Mouse (Mus musculus) neural tube, embryonic 12.5 days (tissue): ENCODE measurements around the gene Sema3e. TPM values are rescaled to one million over a fixed set of nuclear protein-coding genes. Genes with fewer than 3 reads are reported as not detected.

Experiments
- ATAC-seq: fragments of 200-750 bp; cut with Nextera tagmentation; 2 replicates; pipeline ENCODE4 v1.8.0; 2017; ENCODE audit warnings: low read depth, mild to moderate bottlenecking, moderate TSS enrichment, moderate library complexity; ENCODE audit not compliant: low FRiP score
- H3K27ac ChIP-seq: fragments of 300-500 bp; sonication (generic); 2 replicates; pipeline ENCODE4 v1.5.1; 2016
- H3K27me3 ChIP-seq: fragments of 300-500 bp; sonication (generic); replicated peaks from 2 replicates; pipeline ENCODE4 v1.6.1; 2016; ENCODE audit warnings: mild to moderate bottlenecking
- H3K36me3 ChIP-seq: fragments of 300-500 bp; sonication (generic); 2 replicates; pipeline ENCODE4 v1.6.1; 2016; ENCODE audit warnings: mild to moderate bottlenecking
- H3K4me1 ChIP-seq: fragments of 300-500 bp; sonication (generic); 2 replicates; pipeline ENCODE4 v1.6.1; 2016
- H3K4me2 ChIP-seq: fragments of 300-500 bp; sonication (generic); replicated peaks from 2 replicates; pipeline ENCODE4 v1.6.1; 2016; ENCODE audit warnings: mild to moderate bottlenecking
- H3K4me3 ChIP-seq: fragments of 300-500 bp; sonication (generic); 2 replicates; pipeline ENCODE4 v1.5.1; 2016
- H3K9ac ChIP-seq: fragments of 300-500 bp; sonication (generic); 2 replicates; pipeline ENCODE4 v1.6.1; 2016; ENCODE audit warnings: mild to moderate bottlenecking
- H3K9me3 ChIP-seq: fragments of 300-500 bp; sonication (generic); 2 replicates; pipeline ENCODE4 v1.6.1; 2016; ENCODE audit warnings: mild to moderate bottlenecking
- WGBS: fragments of 180-500 bp; shearing (Covaris S2); methylation state at CpG from one replicate; pipeline ENCODE4 v1.1.7; 2016; 5-methylcytosine and 5-hydroxymethylcytosine counted together
- polyA plus RNA-seq: library from polyadenylated mRNA; unstranded; fragments of >200 nt; fragmentation: Nextera tagmentation; extraction: Ambion mirVana; gene quantifications from 2 replicates; pipeline ENCODE4 v1.2.1, GENCODE M21; 2016

Sema3e gene
- polyA plus RNA-seq, 1 experiment from 2014 or later = 2.8 TPM

DNA sequence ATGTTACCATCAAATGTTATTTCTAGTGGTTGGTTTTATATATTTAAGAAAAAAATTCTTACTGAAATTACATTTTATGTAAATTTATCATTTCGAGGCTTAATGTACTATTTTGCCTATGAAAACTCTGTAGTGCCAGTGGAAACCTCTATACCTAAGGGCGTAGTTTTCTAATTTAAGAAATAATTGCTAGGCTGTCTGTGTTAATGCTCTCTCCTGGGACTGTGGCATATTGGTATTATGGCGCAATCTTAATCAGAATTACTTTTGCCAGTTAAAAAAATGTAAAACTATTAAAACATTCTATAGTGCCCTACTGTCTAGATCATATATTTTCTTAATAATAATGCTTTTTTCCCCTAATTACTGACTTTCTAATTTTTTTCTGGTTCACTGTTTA, 138.2 kb downstream of the Sema3e start:
- H3K27me3 ChIP-seq = no peaks in the 10 kb centered on the region
- no peaks in the 10 kb centered on the region for H3K36me3 ChIP-seq
- H3K4me3 ChIP-seq = no peak overlapping the region
- ATAC-seq = peak; percentile 50; the same call in 1 of the 2 replicates
- no peaks in the 10 kb centered on the region for H3K9me3 ChIP-seq
- WGBS = 86% methylated on average over 3 of the region's 3 CpGs
- H3K27ac ChIP-seq = no peak overlapping the region
- H3K9ac ChIP-seq = no peak overlapping the region
- no peaks in the 10 kb centered on the region for H3K4me1 ChIP-seq
- H3K4me2 ChIP-seq = no peak overlapping the region

DNA sequence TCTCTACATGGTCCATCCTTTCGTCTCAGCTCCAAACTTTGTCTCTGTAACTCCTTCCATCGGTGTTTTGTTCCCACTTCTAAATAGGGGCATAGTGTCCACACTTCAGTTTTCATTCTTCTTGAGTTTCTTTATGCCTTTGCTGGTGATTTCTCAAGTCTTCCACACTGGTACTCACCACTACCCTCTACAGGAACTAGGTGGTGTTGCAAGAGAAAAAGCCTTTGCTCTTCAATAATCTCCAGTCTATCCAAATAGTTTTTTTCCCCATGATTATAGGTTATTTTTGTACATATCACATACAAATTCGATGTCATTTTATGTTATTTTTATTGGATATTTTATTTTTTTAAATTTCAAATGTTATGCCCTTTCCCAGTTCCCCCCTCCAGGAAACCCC, 142.7 kb downstream of the Sema3e start:
- Histone ChIP-seq H3K27me3 (no peaks in the 10 kb centered on the region), H3K36me3 (no peaks in the 10 kb centered on the region), H3K4me1 (no peaks in the 10 kb centered on the region), H3K4me3 (no peak overlapping the region), H3K27ac (no peak overlapping the region), H3K4me2 (no peak overlapping the region), H3K9ac (no peak overlapping the region), H3K9me3 (no peaks in the 10 kb centered on the region)
- ATAC-seq = no peak
- WGBS = 71% methylated on average over 3 of the region's 3 CpGs

DNA sequence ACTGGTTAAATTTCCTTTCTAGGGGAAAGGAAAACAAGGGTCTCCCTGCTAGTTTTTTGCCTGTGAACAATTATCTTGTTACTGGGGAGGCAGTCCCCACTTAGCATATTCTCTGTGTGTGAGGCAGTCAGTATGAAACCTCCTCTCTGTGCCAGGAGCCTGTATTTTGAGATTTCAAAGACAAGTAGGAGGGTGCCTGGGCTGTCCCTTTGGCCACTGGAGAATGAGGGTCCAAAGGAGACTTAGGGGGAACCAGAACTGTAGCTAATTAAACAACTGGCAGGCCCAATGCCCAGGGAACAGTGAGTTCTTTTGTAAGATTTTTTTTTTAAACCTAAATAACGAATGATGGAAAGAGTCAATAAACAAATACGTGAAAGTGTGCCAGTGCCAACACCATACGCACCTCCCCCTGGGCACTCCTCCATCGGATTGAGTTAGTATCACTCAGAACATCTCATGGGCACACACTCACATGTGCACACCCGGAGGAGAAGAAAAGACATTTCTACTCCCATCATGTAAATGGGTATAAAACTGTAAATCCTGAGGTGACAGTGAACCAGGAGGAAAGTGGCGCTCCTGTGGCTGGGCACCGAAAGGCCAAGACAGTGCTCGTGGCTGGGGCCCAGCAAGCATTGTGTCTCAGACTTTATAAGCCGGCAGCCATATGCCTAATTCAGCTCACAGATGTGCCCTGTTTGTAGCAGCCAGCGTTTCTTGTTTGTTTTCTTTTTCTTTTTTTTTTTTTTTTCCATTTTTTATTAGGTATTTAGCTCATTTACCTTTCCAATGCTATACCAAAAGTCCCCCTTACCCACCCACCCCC, 148.5 kb downstream of the Sema3e start:
- Histone ChIP-seq H3K9me3 (no peaks in the 10 kb centered on the region), H3K4me1 (no peaks in the 10 kb centered on the region), H3K27me3 (no peaks in the 10 kb centered on the region), H3K4me2 (no peak overlapping the region), H3K27ac (no peak overlapping the region), H3K4me3 (no peak overlapping the region), H3K9ac (no peak overlapping the region), H3K36me3 (no peaks in the 10 kb centered on the region)
- ATAC-seq = no peak
- 84% methylated on average over 10 of the region's 10 CpGs for WGBS

DNA sequence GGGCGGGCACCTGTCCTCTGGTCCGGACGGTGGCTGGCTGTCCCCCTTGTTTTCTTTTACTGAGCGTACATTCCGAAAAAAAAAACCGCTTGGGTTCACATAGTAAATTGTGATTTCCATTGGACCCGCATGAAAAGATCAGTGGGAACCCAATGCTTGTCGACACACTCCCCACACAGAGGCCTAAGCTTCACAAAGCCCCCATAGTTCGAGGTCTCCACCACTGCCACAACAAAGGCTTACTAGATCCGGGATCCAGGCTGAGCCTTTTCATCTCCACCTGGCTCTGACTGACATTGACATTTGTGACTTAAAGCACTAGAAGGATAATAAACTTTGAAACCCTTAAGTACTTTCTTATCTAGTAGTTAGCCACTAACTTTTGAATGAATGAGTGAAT, 155.5 kb downstream of the Sema3e start:
- H3K36me3 ChIP-seq = no peaks in the 10 kb centered on the region
- H3K4me1 ChIP-seq = no peaks in the 10 kb centered on the region
- H3K4me2 ChIP-seq = no peak overlapping the region
- H3K27ac ChIP-seq = no peak overlapping the region
- 85% methylated on average over 10 of the region's 10 CpGs for WGBS
- H3K9ac ChIP-seq = no peak overlapping the region
- H3K9me3 ChIP-seq = no peaks in the 10 kb centered on the region
- ATAC-seq = no peak
- H3K27me3 ChIP-seq = no peaks in the 10 kb centered on the region
- H3K4me3 ChIP-seq = no peak overlapping the region

DNA sequence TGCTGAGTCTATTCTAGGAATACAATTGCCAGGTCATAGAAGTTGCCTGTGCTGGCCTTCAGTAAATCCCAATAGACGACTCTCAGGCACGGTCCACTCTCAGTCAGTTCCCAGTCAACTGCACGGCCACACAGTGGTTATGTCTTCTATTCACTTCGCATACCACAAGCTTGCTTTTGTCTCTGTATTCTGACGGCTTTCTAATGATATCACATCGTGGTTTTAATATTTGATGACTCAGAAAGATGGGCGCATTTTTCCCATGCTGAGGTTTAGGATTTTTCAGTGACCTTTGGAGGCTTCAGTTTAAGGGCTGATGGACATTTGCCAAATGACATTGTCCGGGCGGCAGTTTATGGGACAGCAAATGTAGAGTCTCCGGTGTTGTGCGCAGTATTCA, 157.1 kb downstream of the Sema3e start:
- H3K36me3 ChIP-seq = no peaks in the 10 kb centered on the region
- H3K4me3 ChIP-seq = no peak overlapping the region
- no peaks in the 10 kb centered on the region for H3K9me3 ChIP-seq
- H3K4me2 ChIP-seq = no peak overlapping the region
- no peak overlapping the region for H3K27ac ChIP-seq
- 90% methylated on average over 11 of the region's 11 CpGs for WGBS
- H3K9ac ChIP-seq = no peak overlapping the region
- H3K4me1 ChIP-seq = no peaks in the 10 kb centered on the region
- no peaks in the 10 kb centered on the region for H3K27me3 ChIP-seq
- no peak for ATAC-seq

DNA sequence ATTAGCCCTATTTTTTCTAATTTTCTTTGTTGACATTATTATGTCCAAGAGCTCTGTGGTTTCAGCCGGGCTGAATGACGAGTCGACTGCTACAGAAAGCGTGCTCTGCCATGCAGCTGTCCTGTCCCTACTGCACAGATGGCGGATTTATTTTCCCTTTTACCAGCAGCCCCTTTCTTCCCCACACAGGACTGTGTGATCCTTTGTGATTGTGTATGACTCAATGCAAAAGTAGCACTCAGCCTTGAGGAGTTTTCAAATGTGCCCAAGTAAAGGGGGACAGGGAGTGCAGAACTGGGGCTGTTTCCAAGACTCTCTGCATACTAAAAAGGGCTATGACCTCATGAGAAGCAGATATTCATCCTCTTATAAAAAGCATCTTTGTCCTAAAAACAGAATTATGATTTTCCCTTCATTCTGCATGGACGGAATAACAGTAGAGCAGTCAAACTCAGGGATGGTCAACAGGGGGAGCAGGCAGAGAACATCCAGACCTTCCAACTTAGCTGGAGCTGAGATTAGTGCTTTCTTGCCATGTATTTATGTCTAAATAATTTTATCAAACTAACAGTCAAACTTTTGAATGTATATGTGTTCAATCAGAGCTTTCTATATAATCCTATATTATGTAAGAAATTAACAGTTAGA, 170.2 kb downstream of the Sema3e start:
- peak; percentile 92 for ATAC-seq
- Histone ChIP-seq H3K27ac (no peak overlapping the region), H3K36me3 (no peaks in the 10 kb centered on the region), H3K4me1 (no peaks in the 10 kb centered on the region), H3K27me3 (no peaks in the 10 kb centered on the region), H3K9me3 (no peaks in the 10 kb centered on the region), H3K9ac (no peak overlapping the region; the same call in 1 of the 2 replicates), H3K4me2 (no peak overlapping the region), H3K4me3 (no peak overlapping the region)
- 33% methylated on average over 6 of the region's 6 CpGs for WGBS

DNA sequence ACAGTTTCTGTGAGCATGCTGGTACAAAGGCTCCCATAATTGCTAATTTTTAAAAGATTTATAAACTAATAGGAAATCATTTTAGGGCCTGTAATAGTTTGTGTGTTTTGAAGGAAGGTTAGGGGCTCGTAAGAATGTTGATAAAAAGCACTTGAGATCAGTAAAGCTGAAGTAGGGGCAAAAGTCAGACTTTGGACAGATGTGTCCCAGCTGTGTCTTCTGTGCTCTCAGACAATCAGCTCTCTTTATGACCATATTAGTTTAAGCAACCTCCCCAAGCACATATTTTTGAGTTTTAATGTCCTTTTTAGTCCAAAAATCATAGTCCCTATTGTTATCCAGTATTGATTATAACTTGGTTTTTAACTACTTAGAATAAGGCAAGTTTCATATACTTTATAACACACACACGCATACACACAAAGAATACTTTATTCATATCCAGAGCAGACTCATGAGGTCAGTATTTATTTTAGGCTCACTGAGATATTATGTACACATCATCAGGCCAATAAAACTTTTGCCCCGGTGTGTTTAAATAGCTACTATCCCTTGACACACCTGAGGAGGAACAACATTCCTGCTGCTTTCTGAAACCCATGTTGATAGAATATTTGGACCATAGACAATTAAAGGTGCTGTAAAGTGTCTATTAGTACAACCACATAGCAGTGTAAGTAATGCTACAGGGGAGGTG, 173.4 kb downstream of the Sema3e start:
- no peaks in the 10 kb centered on the region for H3K36me3 ChIP-seq
- H3K27me3 ChIP-seq = no peaks in the 10 kb centered on the region
- H3K4me1 ChIP-seq = no peaks in the 10 kb centered on the region
- H3K9me3 ChIP-seq = no peaks in the 10 kb centered on the region
- H3K27ac ChIP-seq = no peak overlapping the region
- no peak for ATAC-seq
- H3K9ac ChIP-seq = no peak overlapping the region
- no peak overlapping the region for H3K4me2 ChIP-seq
- H3K4me3 ChIP-seq = no peak overlapping the region
- 73% methylated on average over 3 of the region's 3 CpGs for WGBS

DNA sequence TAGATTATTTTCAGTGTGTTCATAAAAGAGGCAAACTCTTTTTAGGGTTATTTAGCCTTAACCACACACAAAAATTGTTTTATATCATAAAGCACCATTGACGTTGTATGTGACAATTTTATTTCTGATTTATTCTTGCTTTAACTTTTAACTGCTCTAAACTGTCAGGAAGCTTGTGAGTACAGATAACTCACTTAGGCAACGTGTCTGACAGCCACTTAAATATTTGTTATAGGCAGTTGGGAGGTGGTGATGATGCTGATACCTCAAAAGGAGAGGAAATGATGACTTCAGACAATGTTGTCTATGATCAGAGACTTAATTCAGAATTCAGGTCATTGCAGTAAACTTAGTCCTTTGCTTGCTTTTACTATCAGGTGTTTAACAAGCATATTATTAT, 181.7 kb downstream of the Sema3e start:
- H3K4me3 ChIP-seq = no peak overlapping the region
- ATAC-seq = no peak
- H3K4me1 ChIP-seq = no peaks in the 10 kb centered on the region
- H3K9ac ChIP-seq = no peak overlapping the region
- no peaks in the 10 kb centered on the region for H3K9me3 ChIP-seq
- H3K4me2 ChIP-seq = no peak overlapping the region
- no peak overlapping the region for H3K27ac ChIP-seq
- 85% methylated on average over 2 of the region's 2 CpGs for WGBS
- H3K36me3 ChIP-seq = no peaks in the 10 kb centered on the region
- H3K27me3 ChIP-seq = no peaks in the 10 kb centered on the region

DNA sequence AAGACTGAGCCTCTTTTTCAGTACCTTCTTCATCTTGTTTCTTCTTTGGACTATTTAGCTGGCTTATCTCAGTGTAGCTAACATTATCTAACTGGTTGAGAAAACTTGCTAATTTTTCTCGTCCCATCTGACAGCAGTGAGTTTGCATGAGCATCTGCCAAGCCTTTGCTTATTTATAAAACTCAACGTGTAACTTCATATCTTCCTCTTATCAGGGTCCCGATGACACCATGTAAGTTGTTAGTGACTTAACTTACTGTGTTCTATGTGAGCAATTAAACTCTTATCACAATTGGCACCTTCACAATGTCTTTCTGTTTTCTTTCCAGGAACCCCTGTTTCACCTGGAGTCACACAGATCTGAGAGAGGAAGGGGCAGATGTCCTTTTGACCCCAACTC, 184.9 kb downstream of the Sema3e start:
- WGBS = 86% methylated on average over 3 of the region's 3 CpGs
- ATAC-seq = no peak
- no peaks in the 10 kb centered on the region for H3K4me1 ChIP-seq

DNA sequence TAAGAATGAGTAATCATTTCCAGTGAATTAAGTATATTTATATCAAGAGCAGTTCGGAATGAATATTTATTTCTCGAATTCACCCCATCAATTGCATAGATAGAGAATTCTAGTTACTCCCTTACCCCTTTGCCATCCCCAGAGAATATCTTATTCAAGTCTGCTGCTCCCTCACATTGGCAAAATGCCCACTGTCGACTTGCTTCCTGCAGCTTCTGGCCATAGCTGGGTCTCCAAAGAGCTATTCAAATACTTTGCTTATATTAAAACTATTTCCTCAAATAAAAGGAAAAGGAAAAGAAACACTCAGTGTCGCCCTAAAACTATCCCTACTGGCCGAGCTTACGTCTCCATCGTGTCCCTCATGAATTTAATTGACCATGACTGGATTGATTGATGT, 191.1 kb downstream of the Sema3e start:
- ATAC-seq = no peak
- H3K27me3 ChIP-seq = no peaks in the 10 kb centered on the region
- H3K4me1 ChIP-seq = no peaks in the 10 kb centered on the region
- no peak overlapping the region for H3K27ac ChIP-seq
- no peak overlapping the region for H3K4me2 ChIP-seq
- no peak overlapping the region for H3K4me3 ChIP-seq
- no peaks in the 10 kb centered on the region for H3K9me3 ChIP-seq
- 52% methylated on average over 7 of the region's 7 CpGs for WGBS
- no peaks in the 10 kb centered on the region for H3K36me3 ChIP-seq
- no peak overlapping the region for H3K9ac ChIP-seq

More for the DNA sequence above, 184.9 kb downstream of the Sema3e start:
- H3K9me3 ChIP-seq = no peaks in the 10 kb centered on the region
- no peaks in the 10 kb centered on the region for H3K36me3 ChIP-seq
- H3K9ac ChIP-seq = no peak overlapping the region
- no peaks in the 10 kb centered on the region for H3K27me3 ChIP-seq
- no peak overlapping the region for H3K27ac ChIP-seq
- H3K4me3 ChIP-seq = no peak overlapping the region
- H3K4me2 ChIP-seq = no peak overlapping the region

DNA sequence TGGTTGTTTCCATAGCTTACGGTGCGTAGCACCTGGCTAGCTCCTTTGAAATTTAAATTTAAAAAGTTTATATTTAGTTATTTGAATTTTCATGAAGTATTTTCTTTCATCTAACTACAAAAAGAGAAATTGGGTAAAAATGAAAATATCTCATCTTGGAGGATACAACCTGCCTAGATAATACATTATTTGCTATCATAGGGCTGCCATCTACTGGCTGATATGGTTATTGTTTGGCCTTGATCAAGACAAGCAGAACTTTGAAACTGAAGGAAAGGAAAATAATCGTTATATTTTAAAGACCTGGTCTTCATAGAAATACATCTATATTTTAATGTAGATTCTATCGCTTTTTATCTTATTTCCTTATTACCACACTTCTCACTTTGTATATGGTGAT, 193.6 kb downstream of the Sema3e start:
- Histone ChIP-seq H3K36me3 (no peaks in the 10 kb centered on the region), H3K4me2 (no peak overlapping the region), H3K27ac (no peak overlapping the region), H3K27me3 (no peaks in the 10 kb centered on the region), H3K9ac (no peak overlapping the region), H3K9me3 (no peaks in the 10 kb centered on the region), H3K4me3 (no peak overlapping the region), H3K4me1 (no peaks in the 10 kb centered on the region)
- ATAC-seq = no peak
- 81% methylated on average over 4 of the region's 4 CpGs for WGBS

DNA sequence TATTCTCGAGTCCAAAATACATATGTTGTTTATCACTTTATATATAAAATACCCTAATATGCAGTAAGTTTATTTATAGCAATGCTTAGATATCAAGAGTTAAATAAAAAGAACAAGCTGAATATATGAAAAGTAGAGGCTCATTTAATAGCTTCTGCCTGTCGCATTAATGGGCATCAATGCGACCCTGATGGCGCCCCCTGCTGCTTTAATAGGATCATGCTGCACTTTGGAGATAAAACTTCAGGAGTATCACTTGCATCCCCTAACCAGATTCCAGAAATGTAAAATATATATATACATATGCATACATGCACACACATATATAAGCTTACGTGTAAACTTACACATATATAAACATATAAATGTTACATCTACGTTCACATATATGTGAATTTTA, 199.4 kb downstream of the Sema3e start:
- no peak for ATAC-seq
- no peaks in the 10 kb centered on the region for H3K4me1 ChIP-seq
- H3K4me2 ChIP-seq = no peak overlapping the region
- H3K36me3 ChIP-seq = no peaks in the 10 kb centered on the region
- no peak overlapping the region for H3K4me3 ChIP-seq
- H3K27me3 ChIP-seq = no peaks in the 10 kb centered on the region
- 88% methylated on average over 6 of the region's 6 CpGs for WGBS
- H3K9ac ChIP-seq = no peak overlapping the region
- H3K9me3 ChIP-seq = no peaks in the 10 kb centered on the region
- H3K27ac ChIP-seq = no peak overlapping the region
